Mouse (Mus musculus) right cerebral cortex, postnatal 10 days (tissue): ENCODE results near the gene Fcnb.

Experiments
- DNase-seq, 2 experiments: peaks; one replicate each; pipeline ENCODE4 v3.0.0; 2021; ENCODE audit warnings: low spot score in 2 of 2

Fcnb gene

GRCm38 (mm10) chr2:28086112-28086511 is 1.4 kb upstream of the Fcnb start:
- no peak for DNase-seq

DNA sequence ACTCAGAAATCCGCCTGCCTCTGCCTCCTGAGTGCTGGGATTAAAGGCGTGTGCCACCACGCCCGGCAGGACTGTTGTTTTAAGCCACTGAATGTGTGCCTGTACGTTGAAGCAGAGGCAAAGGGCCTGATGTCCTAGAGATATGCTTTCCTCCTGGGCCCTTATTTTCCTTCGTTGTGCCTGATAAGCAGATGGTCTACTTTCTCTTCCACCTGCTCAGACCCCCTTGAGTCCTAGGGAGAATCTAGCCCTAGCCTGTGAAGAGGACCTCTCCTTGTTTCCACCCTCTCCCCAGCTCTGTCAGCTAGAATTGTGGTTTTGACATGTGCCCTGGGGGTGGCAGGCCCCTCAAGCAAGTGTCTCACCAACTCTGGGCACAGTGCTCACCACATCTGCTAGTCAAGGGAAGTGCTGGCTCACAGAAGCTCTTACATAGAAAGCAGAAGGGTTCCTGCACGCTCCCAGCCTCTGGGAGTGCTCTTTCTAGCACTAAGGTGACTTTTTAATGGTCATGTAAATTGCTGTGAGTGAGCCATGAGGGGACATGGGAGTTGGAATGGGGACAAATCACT is 9.0 kb downstream of the Fcnb start:
- DNase-seq, result no peak

- DNase-seq, result peak; percentile 90 to 96
Measured at GRCm38 (mm10) chr2:28068537-28068878, 16.2 kb downstream of the Fcnb start.

GRCm38 (mm10) chr2:28067821-28068536 is 16.7 kb downstream of the Fcnb start:
- DNase-seq, result peak; percentile 34 to 47

DNA sequence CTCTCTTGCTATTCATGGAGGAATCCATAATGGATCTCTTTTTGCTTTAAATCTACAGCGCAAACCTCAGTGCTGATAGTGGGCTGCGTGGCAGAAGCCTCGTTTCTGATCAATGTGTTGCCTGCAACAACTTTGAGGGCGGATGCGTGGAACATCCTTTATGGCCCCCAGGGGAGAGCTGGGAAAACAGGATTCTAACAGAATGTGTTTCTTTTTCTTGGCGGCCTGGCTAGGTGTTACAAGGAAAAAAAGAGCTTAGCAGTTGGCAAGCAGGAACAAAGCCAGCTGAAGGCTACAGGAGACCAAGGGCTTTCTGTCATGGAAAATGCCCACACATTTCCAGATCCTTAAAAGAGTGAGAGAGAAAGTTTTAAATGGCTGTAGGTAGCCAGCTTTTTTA is 17.5 kb downstream of the Fcnb start:
- DNase-seq, result peak; percentile 65 to 81

GRCm38 (mm10) chr2:28066686-28067085 is 18.0 kb downstream of the Fcnb start:
- DNase-seq, result no peak

DNA sequence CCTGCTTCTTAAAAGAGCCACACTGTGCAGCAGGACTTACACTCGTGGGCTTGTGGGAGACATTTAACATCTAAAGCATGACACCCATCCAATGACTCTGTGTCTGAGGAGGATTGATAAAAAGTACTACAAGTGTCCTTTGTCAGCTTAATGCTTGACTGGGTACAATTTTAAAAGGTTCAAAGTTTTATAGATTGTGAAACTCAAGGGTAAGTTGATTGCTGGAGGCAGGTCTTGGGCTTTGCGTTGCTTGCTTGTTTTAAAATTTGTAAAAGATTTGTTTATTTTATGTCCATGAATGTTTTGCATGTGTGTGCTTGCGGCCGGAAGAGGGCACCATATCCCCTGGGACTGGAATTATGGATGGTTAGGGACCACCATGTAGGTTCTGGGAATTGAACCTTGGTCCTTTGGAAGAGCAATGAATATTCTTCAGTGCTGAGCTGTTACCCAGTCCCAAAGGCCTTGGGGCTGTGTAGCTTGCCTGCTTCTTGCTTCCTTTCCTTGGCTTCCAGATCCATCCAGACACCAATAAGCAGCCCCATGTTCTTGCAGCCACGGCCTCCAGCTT is 19.5 kb downstream of the Fcnb start:
- DNase-seq, result no peak

- DNase-seq, result no peak
Measured at GRCm38 (mm10) chr2:28064339-28065080, 20.2 kb downstream of the Fcnb start.

GRCm38 (mm10) chr2:28063711-28064338 is 20.9 kb downstream of the Fcnb start:
- DNase-seq, result no peak

GRCm38 (mm10) chr2:28059922-28060321 is 24.8 kb downstream of the Fcnb start:
- DNase-seq, result no peak

DNA sequence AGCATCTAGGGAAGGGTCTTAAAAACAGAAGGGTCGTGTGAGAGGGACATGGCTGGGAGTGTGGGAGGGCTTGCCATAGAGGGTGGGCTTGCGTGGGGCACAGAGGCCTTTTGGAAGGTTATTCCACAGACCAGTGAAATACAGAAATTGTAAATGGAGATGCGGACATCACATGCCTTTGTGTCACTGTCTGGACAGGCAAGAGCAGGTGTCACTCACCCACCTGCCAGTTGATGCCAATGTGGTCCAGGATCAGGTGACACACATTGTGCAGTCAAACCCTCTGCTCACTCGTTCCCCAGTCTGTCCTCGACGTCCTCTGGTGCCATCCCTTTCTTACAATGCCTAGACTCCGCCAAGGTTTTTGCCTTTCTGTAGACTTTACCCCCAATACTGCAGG is 37.6 kb downstream of the Fcnb start:
- peak in 1 of 2 experiments; percentile 13 for DNase-seq

- no peak for DNase-seq
Measured at GRCm38 (mm10) chr2:28046311-28046710, 38.4 kb downstream of the Fcnb start.

- no peak for DNase-seq
Measured at GRCm38 (mm10) chr2:28044920-28045598, 39.6 kb downstream of the Fcnb start.

DNA sequence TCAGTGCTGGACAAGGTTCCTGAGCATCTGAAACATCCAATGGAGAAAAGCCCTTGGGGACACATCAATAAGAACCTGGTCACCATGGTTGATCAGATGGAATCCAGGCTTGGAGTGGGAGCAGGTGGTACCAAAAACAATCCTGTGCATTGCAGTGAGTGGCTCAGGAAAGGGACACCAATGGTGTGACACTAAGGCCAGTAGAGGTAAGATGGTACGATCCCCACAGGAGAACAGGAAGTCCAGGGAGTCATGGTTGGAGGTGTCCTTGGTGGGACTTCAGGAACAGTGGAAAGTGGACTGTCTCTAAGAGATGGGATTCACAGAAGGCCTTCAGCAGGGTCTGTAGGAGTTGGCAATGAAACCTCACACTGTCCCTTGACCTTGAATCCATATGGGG is 44.2 kb downstream of the Fcnb start:
- DNase-seq, result no peak

GRCm38 (mm10) chr2:28039647-28040325 is 44.9 kb downstream of the Fcnb start:
- no peak for DNase-seq

- DNase-seq, result peak; percentile 82 to 87
Measured at GRCm38 (mm10) chr2:28038391-28039096, 46.1 kb downstream of the Fcnb start.

GRCm38 (mm10) chr2:28037505-28038390 is 46.9 kb downstream of the Fcnb start:
- DNase-seq, result no peak

GRCm38 (mm10) chr2:28036788-28037187 is 47.9 kb downstream of the Fcnb start:
- no peak for DNase-seq

DNA sequence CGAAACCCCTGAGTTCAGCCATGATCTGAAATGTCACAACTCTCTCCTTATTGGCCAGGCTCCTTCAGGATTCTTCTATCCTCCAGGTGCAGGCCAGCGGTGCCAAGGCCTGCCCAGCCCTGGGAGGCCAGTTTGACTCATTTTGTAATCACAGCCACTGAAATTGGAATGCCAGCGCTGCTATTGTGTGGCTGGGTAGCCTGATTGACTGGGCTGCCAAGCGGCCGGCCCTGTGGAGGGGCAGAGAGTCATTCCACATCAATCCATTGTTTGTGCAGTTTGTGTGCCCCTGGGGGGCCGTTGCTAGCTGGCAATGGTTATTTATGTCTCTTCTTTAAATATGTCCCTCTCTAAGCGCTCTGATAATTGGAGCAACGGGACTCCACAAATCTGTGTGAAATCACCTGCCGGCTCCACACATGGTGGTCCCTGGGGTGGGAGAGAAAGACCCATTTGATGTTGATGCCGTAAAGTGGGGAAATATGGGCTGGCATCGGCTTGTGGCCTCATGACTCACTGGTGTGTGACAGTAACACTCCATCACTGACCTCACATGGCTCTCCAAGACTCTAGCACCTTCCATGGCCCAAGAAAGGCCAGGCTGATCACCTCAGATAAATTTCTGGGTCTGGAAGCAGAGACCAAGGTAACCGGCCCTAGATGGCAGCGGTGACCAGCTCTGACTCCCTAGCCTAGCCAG is 50.5 kb downstream of the Fcnb start:
- no peak for DNase-seq
